Mouse (Mus musculus) mouse trophoblast stem cell (cell line): ENCODE data around the gene Nbeal1.

Source experiments
- in situ Hi-C, 2 experiments: fragments of 300-500 bp; cut with MseI, MboI; formaldehyde crosslinking; loops; 2 replicates in 1 of 2; 3 replicates in 1 of 2; pipeline ENCODE4 v1.15.1; 2025

Nbeal1 gene

DNA sequence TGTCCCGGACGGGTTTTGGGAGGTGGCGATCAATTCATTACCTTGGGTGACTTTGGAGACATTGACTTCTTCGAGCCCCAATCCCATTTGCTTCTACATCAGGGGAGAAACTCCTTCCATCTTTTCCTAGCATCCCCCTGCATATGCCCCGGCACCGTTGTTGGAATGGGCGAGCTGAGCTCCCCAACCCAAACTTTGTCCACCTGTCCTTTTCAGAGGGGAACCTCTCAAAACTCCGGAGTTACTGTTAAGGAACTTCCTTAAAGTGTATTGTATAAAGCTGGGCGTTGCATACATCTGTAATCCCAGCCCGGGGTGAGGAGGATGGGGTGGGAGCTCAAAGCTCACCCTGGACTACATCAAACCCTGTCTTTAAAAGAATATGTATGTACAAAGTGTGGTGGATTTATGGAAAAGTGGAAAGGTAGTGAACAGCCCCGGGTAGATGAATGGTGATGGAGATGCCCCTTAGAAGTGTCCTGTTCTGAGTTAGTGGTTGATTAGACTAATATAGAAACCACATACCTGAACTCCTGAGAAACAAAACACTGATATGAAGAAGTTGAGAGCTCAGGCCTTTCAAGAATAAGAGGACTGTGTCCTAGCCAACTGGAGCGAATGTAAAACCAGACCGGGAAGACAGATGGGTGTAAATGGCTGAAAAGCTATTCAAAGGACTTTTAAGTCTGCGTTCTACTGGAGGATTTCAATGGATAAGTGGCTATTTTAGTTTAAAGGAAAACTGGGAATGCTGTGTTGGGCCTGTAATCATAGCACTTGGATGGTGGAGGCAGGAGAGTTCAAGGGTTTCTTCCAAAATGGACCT lies 163.4 kb downstream of the Nbeal1 start:
- in situ Hi-C loops, result no loop called here

DNA sequence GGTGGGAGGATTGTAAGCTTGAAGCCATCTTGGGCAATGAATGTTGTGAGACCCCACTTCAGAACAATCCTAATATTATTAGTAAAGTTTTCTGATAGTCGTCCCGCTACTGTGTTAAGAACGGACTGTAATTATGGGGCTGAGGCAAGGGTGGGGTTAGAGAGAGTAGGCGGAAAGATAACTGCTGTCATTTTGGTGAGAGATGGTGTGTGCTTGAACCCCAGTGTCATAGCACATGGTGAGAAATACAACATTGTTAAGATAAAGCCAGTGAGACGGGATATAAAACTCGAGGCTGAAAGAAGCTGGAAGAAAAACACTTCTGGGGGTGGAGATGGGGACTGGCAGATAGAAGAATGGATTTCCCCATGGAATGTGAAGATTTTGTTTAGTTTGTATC lies 164.3 kb downstream of the Nbeal1 start:
- in situ Hi-C loops, result no loop called here

DNA sequence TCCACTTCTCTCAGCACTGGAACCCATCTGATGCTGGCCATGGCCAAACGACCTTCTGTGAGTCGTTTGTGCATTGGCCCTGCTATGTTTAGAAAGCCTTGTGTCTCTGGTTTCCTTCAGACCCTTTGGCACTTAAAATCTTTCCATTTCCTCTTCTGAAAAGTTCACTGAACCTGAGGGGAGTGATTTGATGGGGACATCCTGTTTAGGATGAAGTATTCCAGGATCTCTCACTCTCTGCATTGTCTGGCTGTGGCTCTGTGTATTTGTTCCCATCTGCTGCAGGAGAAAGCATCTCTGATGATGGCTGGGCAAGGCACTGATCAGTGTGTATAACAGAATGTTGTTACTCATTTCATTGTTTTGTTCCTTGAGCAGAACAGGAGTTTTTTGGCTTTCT lies 165.3 kb downstream of the Nbeal1 start:
- in situ Hi-C loops, result no loop called here

DNA sequence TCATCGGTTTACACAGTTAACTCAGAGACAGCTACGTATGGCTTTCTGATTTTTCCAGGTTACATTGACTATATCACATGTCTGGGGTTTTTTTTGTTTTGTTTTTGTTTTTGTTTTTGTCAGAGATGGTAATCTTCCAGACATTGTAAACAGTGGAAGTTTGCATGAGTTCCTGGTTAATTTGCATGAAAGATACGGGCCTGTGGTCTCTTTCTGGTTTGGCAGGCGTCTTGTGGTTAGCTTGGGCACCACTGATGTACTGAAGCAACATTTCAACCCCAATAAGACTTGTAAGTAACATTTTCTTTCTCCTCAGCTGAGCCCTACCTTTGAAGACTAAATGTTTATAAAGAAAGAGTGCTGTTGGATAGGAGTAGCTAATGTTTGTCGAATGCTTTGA lies 172.4 kb downstream of the Nbeal1 start:
- in situ Hi-C loops, result no loop called here

DNA sequence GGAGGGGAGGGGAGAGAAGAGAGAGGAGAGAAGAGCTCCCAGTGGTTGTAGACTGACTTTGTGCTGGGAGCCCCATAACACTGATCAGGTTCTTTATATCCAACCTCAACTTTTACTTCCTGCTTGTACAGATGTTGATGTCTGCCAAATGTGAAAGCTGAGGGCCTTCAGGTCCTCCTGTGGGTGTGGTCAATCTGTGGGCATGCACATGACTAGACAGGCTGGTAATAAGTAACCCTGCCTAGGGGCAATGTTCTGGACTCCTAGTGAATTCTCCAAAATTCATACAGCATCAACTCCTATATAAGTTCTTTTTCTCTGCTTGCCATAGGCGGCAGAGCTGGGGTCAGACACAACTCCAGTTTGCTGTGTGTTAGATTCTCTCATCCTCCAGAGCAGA lies 181.2 kb downstream of the Nbeal1 start:
- in situ Hi-C loops, result no loop called here

DNA sequence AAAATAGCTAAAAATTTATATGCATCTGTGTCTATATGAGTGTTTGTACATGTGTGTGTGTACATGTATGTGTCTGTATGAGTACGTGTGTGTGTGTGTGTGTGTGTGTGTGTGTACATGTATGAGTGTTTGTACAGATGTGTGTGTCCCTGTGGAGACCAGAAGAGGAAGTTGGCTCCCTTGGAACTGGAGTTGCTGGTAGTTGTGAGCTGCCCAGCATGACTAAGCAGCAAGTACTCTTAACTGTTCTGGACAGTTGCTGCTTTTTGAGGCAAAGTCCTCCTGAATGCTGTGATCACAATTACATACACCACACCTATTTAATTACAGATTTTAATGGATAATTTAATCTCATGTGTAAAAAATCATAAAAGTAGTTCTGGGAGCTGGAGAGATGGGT lies 196.2 kb downstream of the Nbeal1 start:
- in situ Hi-C loops, result no loop called here

DNA sequence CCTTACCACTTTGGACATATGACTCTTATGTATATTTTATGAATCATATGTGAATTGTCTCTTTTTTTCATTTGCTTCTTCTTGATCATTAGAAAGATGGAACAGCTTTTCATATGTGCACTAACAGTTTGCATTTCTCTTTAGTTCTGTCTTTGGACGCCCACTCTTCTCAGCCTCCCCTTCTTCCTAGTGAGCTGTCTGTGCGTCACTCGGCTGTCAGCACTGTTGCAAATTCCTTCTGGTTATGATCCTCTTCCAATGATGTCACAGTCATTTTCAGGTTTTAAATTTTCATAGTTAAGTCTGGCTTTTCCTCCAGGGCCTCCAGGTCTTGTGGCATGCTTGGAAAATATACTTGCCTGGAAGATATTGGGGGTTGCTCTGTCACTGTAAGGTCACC lies 201.5 kb downstream of the Nbeal1 start:
- in situ Hi-C loops, result no loop called here
